Mouse (Mus musculus): ENCODE data around the gene Hs3st3b1. TPM values are rescaled to one million over a fixed set of nuclear protein-coding genes. Genes with fewer than 3 reads are reported as not detected.

The Hs3st3b1 gene
- total RNA-seq, 2 experiments from 2014 or later: 1.6 to 1.9 TPM

DNA sequence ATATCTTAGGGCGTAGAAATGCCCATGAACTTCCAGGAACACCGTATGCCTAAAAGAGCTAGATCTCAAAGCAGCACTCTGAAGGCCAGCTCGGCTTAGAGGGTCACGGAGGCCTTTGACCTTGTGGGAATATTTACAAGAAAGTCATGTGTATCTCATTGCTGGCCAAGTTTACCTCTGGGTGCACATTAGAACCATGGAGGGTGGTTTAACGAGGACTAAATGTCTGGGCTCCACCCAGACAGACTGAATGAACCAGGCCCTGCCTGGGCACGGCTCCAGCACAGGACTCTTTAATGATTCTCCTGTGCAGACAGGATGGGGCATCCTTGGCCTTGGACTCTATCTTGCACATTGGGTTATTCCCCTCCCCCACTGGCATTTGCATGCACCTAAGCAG, 27.9 kb downstream of the Hs3st3b1 start:
- intact Hi-C loops (cut with DNase I): no loop called here
- no peak for DNase-seq

DNA sequence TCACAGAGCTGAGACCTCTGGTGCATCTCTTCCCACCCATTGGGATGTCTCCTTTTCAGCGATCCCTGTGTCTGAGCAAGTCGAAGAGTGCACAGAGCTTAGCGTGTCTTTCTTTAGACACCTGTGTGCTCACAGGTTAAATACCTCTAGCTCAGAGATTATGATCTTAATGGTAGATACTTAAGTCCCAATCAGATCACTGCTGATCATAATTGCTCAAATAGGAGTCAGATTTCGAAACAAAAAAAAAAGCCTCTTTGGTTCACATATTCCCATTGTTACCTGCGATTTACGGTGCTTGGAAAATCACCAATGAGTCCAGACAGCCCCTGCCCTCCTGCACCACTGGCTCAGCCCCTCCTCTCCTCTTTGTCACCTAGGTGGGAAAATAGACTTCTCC, 28.5 kb downstream of the Hs3st3b1 start:
- intact Hi-C loops (cut with DNase I): no loop called here
- no peak for DNase-seq

DNA sequence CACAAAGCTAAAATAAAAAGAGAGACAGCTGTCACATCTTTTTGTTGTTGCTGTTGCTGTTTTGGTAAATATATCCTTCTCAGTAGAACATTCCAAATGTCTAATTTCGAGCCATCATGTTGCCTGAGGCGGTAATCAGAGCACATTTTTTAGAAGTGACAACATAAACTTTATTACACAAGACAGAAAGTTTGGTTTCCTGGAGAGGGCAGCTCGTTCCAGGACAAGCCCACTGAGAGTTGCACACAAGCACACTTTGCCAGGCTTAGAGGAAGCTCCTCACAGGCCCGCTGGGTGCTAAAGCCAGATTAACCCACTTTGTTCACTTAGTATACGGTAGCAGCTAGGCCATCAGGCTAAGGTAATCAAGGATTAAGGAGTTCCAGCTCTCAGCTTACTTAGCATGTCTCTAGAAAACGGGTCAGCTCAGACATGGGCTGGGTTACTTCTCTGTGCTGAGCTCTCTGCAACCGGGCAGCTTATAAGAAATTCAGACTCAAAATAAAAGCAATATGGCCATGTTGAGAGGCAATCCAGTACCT, 30.5 kb downstream of the Hs3st3b1 start:
- intact Hi-C loops (cut with DNase I): no loop called here
- no peak for DNase-seq

DNA sequence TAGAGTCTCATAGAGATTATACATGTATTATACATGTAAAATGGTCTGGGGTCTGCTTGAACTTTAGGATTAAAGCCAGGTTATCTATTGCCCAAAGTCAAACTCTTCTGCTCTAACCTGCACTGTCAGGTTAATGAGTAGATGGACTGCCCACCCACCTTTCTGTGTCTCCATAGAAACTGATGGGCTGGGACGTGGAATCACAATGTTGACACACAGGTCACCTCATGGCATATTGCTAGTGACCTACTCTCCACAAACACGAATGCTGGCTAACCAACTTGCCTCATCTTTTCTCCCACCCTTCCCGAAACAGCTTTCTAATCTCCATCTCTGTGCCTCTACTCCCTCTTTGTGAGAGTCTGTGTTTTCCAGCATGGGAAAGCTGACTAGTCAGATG, 38.7 kb downstream of the Hs3st3b1 start:
- no peak for DNase-seq
- intact Hi-C loops (cut with DNase I): no loop called here

DNA sequence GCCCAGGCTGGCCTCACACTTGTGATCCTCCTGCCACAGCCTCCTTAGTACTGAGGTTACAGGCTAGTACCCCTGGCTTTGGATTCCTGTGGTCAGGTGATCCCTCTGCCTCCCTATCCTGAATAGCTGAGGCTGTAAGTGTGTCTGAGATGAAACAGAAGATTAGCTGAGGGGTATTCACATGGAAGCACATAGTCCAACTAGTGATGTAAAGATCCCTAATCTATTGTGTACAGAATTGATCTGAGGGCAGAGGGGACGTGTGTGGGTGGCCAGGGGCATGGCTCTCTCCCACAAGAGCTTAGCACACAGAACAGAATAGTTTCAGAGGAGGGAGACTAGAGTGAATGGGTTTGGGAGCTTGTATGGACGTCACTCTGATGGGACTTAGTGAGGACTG, 41.8 kb downstream of the Hs3st3b1 start:
- intact Hi-C loops (cut with DNase I): no loop called here
- no peak for DNase-seq

DNA sequence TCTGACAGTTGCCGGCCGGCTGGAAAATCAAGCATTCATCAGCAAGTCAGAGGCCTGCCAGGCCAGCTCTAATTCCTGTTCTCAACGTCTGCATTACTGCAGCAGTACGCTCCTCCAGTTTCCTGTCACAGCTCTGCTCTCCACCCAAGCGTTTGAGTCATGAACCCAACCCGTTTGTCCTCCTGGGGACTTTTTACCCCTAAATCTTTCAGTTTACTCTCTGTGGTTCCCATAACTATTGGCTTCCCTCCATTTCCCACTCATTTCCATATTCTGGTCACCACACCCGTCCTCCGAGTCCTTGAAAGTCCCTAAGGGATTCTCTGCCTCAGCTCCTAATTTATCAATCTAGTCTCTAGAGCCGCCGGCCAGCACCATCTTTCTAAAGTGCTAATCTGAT, 42.8 kb downstream of the Hs3st3b1 start:
- intact Hi-C loops (cut with DNase I): no loop called here

DNA sequence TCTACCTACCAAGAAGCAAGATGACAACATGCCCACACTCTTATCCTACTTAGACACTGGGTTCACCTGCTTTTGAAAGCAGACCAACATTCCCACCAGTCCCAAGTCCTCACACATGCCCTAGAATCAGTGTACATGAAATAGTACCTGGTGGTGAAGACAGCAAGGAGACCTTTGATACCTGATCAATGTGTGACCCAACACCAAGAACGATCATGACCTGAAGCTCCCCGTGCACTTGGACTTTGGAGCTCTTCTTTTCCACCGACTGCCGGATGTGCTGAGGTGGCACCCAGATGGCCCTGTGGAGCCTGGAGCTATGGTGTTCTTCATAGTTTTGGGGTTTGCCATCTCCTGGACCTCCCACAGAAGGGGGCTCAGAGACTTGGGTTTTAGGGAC, 43.5 kb downstream of the Hs3st3b1 start:
- no peak for DNase-seq
- intact Hi-C loops (cut with DNase I): no loop called here

More for the DNA sequence above, 42.8 kb downstream of the Hs3st3b1 start:
- DNase-seq: no peak

DNA sequence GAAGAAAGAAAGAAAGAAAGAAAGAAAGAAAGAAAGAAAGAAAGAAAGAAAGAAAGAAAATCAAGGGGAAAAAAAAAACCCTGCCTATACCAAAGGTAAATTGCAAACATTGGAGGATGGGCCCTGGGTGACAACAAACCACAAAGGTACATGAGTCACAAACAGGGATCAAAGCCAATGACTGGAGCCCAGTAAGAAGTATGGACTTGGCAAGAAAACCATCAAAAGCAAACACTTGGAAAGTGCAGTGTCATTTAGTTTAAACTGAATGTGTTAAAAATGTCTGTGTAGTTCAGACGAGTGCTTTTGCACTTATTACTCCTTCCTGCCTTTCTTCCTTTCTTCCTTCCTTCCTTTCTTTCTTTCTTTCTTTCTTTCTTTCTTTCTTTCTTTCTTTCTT, 59.3 kb downstream of the Hs3st3b1 start:
- intact Hi-C loops (cut with DNase I): no loop called here

DNA sequence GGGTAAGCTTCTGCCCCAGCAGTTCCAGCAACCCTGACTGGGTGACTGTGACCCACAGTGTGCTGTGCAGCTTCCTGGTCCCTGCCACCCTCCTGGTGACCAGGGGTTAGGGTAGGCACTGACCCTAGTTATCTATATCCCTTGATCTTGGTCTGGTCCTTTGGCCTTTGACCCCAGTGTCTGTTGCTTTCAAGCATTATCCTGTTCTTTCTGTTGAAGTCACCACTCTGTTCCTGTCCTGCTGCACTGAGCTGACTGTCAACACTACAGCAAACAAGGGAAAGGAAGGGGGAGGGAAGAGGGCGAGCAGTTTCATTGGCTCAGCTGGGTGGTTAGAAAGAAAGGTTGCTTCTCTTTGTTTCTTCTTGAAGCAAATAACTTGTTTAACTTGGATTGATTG, 60.1 kb downstream of the Hs3st3b1 start:
- intact Hi-C loops (cut with DNase I): no loop called here
- no peak for DNase-seq

More for the DNA sequence above, 59.3 kb downstream of the Hs3st3b1 start:
- no peak for DNase-seq

DNA sequence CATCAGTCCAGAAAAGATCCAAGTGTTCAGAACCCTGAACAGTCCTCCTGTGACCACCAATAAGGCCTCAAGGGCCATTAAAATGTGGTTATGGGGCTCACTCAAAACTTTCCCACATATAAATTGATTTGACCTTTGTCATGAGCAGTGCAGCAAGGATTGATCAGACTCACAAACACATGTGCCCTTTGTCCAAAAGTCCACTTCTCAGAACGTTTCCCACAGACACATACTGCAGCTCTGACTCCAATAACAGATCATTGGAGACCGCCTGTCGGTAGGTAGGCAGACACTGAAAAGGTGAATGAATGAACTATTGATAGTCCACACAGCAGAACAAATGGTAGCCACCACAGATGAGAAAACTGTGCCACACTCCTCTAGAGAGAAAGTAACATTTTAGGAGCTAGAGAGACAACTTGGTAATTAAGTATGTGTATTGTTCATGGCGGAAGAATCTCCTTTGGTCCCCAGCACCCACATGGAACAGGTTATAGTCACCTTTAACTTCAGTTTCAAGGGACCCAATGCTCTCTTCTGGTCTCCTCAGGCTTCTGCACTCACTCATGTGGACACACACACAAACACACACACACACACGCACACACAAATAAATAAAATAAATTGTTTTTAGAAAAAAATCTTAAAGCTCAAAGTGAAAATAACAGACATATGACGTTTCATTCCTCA, 70.9 kb downstream of the Hs3st3b1 start:
- no peak for DNase-seq
- intact Hi-C loops (cut with DNase I): no loop called here

DNA sequence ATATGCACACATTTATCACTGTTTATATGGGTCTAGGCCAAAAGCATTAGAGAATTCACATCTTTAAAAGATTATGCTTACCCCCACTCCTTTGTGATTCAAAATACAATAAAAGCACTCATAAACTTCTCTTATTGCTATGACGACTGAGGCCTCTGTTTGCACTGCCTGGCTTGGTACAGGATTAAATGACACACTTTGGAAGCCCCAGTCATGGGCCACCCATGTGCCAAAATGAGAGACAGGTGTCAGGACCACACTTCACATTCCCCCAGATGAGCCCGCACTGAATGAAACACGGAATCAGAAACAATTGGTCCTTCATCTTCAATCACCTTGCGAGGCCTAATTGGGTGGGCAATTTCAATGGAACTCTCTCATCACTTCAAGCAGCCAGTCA, 71.8 kb downstream of the Hs3st3b1 start:
- DNase-seq: no peak
- intact Hi-C loops (cut with DNase I): no loop called here

DNA sequence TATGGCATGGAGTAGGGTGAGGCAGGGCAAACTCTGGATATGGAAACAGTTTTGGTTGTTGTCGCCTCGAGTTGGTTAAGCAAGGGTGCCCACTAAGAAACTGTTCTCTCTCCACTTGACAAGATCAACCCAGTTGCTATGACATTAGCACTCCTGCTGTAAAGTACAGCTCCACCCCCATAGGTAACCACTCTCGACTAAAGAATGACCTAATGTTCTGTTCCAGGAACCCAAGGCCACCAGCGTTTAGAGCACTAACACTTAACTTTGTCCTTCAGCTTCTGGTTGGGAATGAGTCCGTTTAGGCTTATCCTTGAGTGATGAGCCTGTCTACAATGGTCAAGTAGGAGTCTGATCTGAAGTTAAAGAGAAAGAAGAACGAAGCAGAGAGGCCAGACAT, 76.7 kb downstream of the Hs3st3b1 start:
- intact Hi-C loops (cut with DNase I): no loop called here
- DNase-seq: no peak

DNA sequence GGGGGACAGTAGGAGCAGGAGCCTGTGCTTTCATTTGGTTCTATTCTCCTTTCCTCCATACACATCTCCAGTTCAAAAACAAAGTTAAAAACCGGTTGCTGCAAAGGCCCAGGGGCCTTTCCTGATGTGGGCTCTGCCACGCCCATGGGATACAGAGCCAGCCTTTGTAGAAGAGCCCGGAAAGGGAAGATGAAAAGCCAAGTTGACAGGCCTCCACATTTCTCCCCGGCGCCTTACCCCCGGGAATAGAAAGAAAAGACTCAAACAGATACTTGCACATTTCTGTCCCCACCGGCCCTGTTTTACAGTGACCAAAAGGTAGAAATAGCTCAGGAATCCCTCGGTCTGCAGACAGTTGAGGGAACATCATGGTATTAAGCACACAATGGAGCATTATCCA, 77.4 kb downstream of the Hs3st3b1 start:
- intact Hi-C loops (cut with DNase I): no loop called here
- DNase-seq: no peak

DNA sequence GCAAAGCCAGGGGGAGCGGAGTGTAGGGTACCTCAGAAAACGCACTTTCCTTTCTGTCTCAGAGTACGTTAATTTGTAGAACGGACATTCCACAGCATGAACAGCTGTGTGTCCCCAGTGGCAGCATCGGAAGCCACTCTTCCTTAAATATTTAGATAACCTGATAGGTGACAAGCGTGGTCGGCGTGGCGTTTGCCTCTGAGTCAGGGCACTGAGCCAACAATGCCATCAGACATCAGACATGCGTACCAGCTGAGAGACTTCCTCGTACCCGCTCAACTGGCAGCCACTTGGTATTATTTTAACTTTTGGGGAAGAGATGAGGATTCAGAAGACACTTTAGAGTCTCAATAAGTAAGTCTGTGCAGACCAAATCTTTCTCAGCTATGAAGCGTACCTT, 84.6 kb downstream of the Hs3st3b1 start:
- intact Hi-C loops (cut with DNase I): no loop called here
- no peak for DNase-seq

Other genes starting within 250 kb of the Hs3st3b1 start
- 10 to 100 TPM; 20.9 to 21.5 TPM for gene Cox10, start 157.2 kb upstream of the Hs3st3b1 start, total RNA-seq (2021)

Data from left cerebral cortex, postnatal 4 days (tissue).